Mouse (Mus musculus): Measurements from ENCODE around the gene Atp8b5. TPM values are rescaled to one million over a fixed set of nuclear protein-coding genes. Genes with fewer than 3 reads are reported as not detected.

Gene Atp8b5
- total RNA-seq, 2 experiments from 2014 or later, result 0.06 TPM; not detected in 1

GRCm38 (mm10) chr4:43407071-43407920 is 140.3 kb downstream of the Atp8b5 start:
- Histone ChIP-seq H3K27ac (peak overlapping the region; percentile 95), H3K4me3 (peak overlapping the region; percentile 75)
- no peak for TF ChIP-seq CTCF (IDR thresholded peaks at IDR 0.05)
- intact Hi-C loops (cut with DNase I), result loop anchor here (2.0 to 10.0 kb wide), 2 partner anchors 24 to 362 kb away; partner anchors contain the start of gene Fam214b
- DNase-seq, result peak; percentile 13

DNA sequence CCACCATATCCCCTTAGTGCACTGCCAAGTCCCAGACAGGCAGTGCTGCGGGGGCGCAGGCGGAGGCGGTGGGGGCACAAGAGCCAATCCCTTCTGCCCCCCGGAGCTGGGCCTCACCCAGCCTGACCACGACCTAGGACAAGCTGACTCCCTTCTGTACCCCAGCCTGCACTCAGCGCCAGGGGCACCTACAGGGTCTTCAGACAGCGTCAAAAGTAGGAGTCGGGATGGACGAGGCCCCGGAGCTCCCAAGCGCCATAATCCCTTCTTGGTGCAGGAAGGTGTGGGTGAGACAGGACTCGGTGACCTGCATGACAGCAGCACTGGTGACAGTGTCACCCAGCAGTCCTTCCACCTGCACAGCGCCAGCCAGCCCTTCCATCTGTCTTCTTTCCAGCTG is 147.8 kb downstream of the Atp8b5 start:
- DNase-seq, result peak; percentile 23
- TF ChIP-seq CTCF (IDR thresholded peaks at IDR 0.05), result no peak
- Histone ChIP-seq H3K4me3 (no peak overlapping the region), H3K27ac (no peak overlapping the region)
- intact Hi-C loops (cut with DNase I), result no loop called here

DNA sequence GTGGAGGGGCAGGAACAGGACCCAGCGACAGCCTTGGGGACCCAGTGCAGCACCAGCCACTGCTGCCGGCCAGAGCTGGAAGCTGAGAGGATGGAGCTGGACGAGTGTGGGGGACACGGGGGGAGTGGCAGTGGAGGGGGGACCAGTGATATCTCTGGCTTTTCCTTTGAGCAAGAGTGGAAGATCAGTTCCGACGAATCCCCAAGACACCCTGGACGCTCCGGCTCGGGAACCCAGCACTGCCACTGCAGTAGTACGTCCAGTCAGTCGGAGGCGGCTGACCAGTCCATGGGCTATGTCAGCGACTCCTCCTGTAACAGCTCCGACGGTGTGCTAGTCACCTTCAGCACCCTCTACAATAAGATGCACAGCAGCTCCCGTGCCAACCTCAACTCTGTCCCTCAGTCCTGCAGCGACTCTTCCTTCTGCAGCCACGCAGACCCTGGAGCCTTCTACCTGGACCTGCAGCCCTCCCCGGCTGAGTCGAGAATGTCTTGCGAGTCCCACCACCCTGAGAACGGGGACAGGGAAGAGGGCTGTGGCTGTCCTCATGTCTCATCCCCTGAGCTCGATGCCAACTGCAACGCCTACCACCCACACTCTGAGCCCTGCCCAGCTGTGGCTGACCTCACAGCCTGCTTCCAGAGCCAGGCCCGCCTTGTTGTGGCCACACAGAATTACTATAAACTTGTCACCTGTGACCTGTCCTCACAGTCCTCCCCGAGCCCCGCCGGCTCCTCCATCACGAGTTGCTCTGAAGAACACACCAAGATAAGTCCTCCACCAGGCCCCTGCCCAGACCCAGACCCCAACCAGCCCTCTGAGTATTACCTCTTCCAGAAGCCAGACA is 148.5 kb downstream of the Atp8b5 start:
- intact Hi-C loops (cut with DNase I), result no loop called here
- peak overlapping the region; percentile 38 for H3K27ac ChIP-seq
- peak; percentile 61 for DNase-seq
- no peak for TF ChIP-seq CTCF (IDR thresholded peaks at IDR 0.05)
- H3K4me3 ChIP-seq, result no peak overlapping the region

DNA sequence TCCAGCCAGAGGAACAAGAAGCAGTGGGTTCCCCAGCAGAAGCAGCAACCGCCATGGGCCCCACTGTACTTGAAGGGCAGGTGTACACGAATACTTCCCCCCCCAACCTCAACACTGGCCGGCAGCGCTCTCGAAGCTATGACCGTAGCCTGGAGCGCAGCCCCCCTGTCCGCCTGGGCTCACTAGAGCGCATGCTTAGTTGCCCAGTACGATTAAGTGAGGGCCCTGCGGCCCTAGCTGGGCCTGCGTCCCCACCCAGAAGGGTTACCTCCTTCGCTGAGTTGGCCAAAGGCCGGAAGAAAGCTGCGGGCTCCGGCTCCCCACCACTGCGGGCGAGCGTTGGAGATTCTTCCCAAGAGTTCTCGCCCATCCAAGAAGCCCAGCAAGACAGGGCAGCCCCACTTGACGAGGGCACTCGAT is 149.1 kb downstream of the Atp8b5 start:
- peak; percentile 22 for DNase-seq
- intact Hi-C loops (cut with DNase I), result no loop called here

DNA sequence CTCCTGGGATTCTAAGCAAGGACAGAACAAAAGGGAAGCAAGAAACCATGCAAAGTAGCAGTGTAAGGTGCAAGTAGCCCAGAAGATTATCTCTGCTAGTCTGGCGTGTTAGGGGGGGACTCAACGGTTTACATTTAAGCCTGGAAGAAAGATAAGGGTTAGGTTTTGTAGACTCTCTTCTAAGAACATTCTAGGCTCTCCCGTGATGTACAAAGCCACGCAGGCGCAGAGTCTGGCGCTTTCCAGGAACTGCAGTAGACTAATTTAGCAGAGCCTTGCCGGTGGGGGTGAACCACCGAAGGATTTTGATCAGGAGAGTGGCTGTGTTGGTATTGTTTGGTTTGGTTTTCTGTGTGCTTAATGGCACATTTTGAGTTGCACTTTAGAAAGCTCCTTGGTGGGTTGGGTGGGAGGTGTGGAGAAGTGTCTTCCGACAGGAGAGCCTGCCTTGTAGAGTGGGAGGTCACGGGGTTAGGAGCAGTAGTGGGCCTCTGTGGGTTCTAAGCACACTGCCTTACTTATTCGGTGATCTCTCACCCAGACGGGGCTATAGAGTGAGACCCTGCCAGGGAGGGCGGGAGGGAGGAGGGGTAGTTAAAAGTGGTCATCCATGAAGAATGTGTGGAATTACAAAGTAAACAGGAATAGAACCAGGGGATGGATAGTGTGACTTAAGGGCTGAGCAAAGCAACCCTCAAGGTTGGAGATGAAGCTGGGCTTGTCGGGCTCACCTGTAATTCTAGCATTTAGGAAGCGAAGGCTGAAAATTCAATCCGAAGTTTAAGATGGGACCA is 150.5 kb downstream of the Atp8b5 start:
- Histone ChIP-seq H3K27ac (peak overlapping the region; percentile 81), H3K4me3 (peak overlapping the region; percentile 9; the same call in 1 of the 2 replicates)
- intact Hi-C loops (cut with DNase I), result no loop called here
- TF ChIP-seq CTCF (IDR thresholded peaks at IDR 0.05), result no peak
- DNase-seq, result peak; percentile 3

More for the DNA sequence above, 149.1 kb downstream of the Atp8b5 start:
- Histone ChIP-seq H3K27ac (peak overlapping the region; percentile 31; the same call in 1 of the 2 replicates), H3K4me3 (no peak overlapping the region)
- TF ChIP-seq CTCF (IDR thresholded peaks at IDR 0.05), result no peak

DNA sequence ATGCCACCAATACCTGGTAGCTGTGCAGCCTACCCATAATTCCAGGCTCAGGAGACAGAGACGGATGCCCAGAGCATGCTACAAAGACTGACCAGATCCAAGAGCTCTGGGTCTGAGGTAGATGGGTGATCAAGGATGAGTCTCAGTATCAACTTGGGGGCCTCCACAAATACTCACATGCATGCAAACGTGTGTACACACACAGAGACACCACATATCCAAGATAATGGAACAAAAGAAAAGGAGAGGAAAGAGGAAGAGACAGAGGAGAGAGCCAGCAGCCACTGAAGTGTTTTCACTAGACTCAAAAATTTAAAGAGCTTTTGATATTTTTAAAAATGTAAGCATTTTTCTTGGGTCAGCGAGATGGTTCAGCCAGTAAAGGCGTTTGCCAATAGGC is 151.5 kb downstream of the Atp8b5 start:
- peak; percentile 7 for DNase-seq
- Histone ChIP-seq H3K27ac (peak overlapping the region; percentile 81), H3K4me3 (peak overlapping the region; percentile 35)
- TF ChIP-seq CTCF (IDR thresholded peaks at IDR 0.05), result no peak
- intact Hi-C loops (cut with DNase I), result no loop called here

- intact Hi-C loops (cut with DNase I), result loop anchor here (1.0 kb wide), 1 partner anchor 152 kb away; the partner anchor contains the start of gene Atp8b5
- H3K27ac ChIP-seq, result peak overlapping the region; percentile 81
- peak overlapping the region; percentile 35 for H3K4me3 ChIP-seq
- DNase-seq, result peak; percentile 71
- peak; percentile 19; the same call in 1 of the 2 replicates for TF ChIP-seq CTCF (IDR thresholded peaks at IDR 0.05)
Measured at GRCm38 (mm10) chr4:43418973-43419656, 152.2 kb downstream of the Atp8b5 start.

DNA sequence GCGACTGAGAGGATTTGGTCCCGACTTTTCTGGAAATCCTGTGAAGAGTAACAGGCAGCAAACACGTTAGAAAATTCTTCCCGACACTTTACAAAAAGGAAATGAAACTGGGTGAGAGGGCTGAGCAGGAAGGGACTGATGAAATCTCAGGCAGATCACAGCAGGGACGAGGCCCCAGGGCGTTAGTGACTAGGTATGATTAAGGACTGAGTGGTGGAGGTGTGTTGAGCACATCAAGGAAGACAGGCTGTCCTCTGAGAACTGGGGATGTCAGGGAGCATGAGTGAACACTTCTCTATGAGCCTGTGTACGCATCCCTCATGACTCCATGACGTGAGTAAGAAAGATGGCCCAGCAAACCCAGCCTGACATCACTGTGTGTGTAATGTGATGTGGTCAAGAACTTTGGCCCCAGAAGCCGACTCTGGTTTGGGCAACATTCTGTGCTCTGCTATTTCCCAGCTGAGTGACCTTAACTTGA is 152.9 kb downstream of the Atp8b5 start:
- Histone ChIP-seq H3K4me3 (peak overlapping the region; percentile 35), H3K27ac (peak overlapping the region; percentile 81)
- TF ChIP-seq CTCF (IDR thresholded peaks at IDR 0.05), result no peak
- no peak for DNase-seq
- intact Hi-C loops (cut with DNase I), result loop anchor here (1.0 to 5.0 kb wide), 3 partner anchors 39 to 373 kb away; partner anchors contain the start of genes Atp8b5, Fam214b and Rusc2

GRCm38 (mm10) chr4:43420305-43420704 is 153.3 kb downstream of the Atp8b5 start:
- intact Hi-C loops (cut with DNase I), result loop anchor here (1.0 to 5.0 kb wide), 2 partner anchors 39 to 373 kb away; partner anchors contain the start of genes Fam214b and Rusc2
- TF ChIP-seq CTCF (IDR thresholded peaks at IDR 0.05), result no peak; the same call in 1 of the 2 replicates
- Histone ChIP-seq H3K4me3 (peak overlapping the region; percentile 35), H3K27ac (peak overlapping the region; percentile 81)
- DNase-seq, result peak; percentile 83

- TF ChIP-seq CTCF (IDR thresholded peaks at IDR 0.05), result no peak
- intact Hi-C loops (cut with DNase I), result loop anchor here (5.0 kb wide), 1 partner anchor 374 kb away; the partner anchor contains the start of gene Fam214b
- no peak overlapping the region for H3K4me3 ChIP-seq
Measured at GRCm38 (mm10) chr4:43421632-43422240, 154.8 kb downstream of the Atp8b5 start.

More at GRCm38 (mm10) chr4:43421632-43422240, 154.8 kb downstream of the Atp8b5 start:
- no peak overlapping the region for H3K27ac ChIP-seq
- DNase-seq, result peak; percentile 41

Other genes with a start within 250 kb of the Atp8b5 start
- 10 to 100 TPM in 1 of 2 experiments, 1 to 10 TPM in 1; 4.9 to 10.2 TPM for gene Pigo, start 241.3 kb upstream of the Atp8b5 start, total RNA-seq (2021)
- gene Stoml2, start 235.4 kb upstream of the Atp8b5 start, total RNA-seq (2021), result 100 to 1,000 TPM in 1 of 2 experiments, 10 to 100 TPM in 1; 87.5 to 108 TPM
- gene Fam214b, start 220.9 kb upstream of the Atp8b5 start, total RNA-seq (2021), result 10 to 100 TPM; 21.1 to 24.5 TPM
- 1 to 10 TPM; 2.1 to 2.9 TPM for gene Unc13b, start 208.2 kb upstream of the Atp8b5 start, total RNA-seq (2021)
- gene Rusc2, start 114.8 kb downstream of the Atp8b5 start, total RNA-seq (2021), result 10 to 100 TPM; 19.0 to 29.6 TPM
- not detected for gene Fam166b, start 162.0 kb downstream of the Atp8b5 start, total RNA-seq (2021)
- 10 to 100 TPM; 55.7 to 57.8 TPM for gene Tesk1, start 174.8 kb downstream of the Atp8b5 start, total RNA-seq (2021)
- not detected for gene Cd72, start 187.5 kb downstream of the Atp8b5 start, total RNA-seq (2021)
- not detected for gene Sit1, start 216.6 kb downstream of the Atp8b5 start, total RNA-seq (2021)
- gene Ccdc107, start 225.7 kb downstream of the Atp8b5 start, total RNA-seq (2021), result 10 to 100 TPM; 26.3 to 27.8 TPM
- gene Arhgef39, start 232.5 kb downstream of the Atp8b5 start, total RNA-seq (2021), result not detected
- gene Car9, start 239.8 kb downstream of the Atp8b5 start, total RNA-seq (2021), result 1 to 10 TPM; 3.7 to 4.8 TPM

All from gastrocnemius, adult 2 months (tissue).